Mouse (Mus musculus): ENCODE measurements at regions not wholly inside any gene's neighbourhood (a gene's known extent, or its start where the extent isn't known, plus 50 kb on each side); places are given as distances from the start of the nearest gene placed in this dataset.

GRCm38 (mm10) chr2:117984569-117984968, 127.1 kb upstream of the Thbs1 start:
- TF ChIP-seq CTCF (IDR thresholded peaks at IDR 0.05; ENCODE audit: low read depth) (no peak), EP300 (IDR thresholded peaks at IDR 0.05; ENCODE audit: low read depth) (no peak)

Measured in liver, postnatal 0 days (tissue).